Comparison of ENCODE assay signal across 12 mouse cellular contexts in the genomic region with DNA sequence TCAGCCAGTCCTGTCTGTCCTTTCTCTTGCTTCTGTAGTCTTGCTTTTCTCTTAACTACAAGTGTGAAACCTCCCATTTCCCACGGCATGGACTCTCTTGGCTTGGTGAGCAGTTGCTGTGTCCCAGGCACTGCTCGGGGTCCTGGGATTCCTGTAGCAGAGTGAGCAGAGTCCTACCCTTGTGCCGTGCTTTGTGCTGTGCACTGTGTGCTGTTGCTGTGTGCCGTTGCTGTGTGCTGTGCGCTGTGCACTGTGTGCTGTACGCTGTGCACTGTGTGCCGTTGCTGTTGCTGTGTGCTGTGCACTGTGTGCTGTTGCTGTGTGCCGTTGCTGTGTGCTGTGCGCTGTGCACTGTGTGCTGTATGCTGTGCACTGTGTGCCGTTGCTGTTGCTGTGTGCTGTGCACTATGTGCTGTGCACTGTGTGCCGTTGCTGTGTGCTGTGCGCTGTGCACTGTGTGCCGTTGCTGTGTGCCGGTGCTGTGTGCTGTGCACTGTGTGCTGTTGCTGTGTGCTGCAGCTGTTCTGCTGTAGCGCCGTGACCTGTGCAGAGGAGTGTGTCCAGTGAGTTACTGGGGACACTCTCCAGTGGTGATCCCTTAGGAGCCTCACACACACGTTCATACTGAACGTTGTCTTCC. TPM values are rescaled to one million over a fixed set of nuclear protein-coding genes. Genes with fewer than 3 reads are reported as not detected.
A peak's percentile ranks its signal among the peaks of the same experiment; 100 is the strongest.
DNase-seq lines count a peak whose midpoint lies in the region; ATAC-seq and TF ChIP-seq lines count a peak whose summit lies in the region.
"Had no signal": no experiment of that assay in that cellular context is flagged by ENCODE, and none has a peak within 500 bp of the region (broad histone marks: within the 10 kb centered on the region; RNA-seq: fewer than 3 reads in every experiment).

No protein-coding gene starts in this region.

- H3K9me3 ChIP-seq in kidney, embryonic 16.5 days (ENCODE audit: low read length) = no peaks in the 10 kb centered on the region
- H3K9me3 ChIP-seq in neural tube, embryonic 13.5 days = no peaks in the 10 kb centered on the region
- no peaks in the 10 kb centered on the region for H3K9me3 ChIP-seq in neural tube, embryonic 15.5 days (replicated peaks)
- H3K9me3 ChIP-seq: midbrain, embryonic 10.5 days; neural tube, embryonic 12.5 days had no signal

- H3K9ac ChIP-seq in kidney, embryonic 16.5 days (replicated peaks; ENCODE audit: low read length) = no peak overlapping the region
- no peak overlapping the region for H3K9ac ChIP-seq in neural tube, embryonic 13.5 days
- H3K9ac ChIP-seq in neural tube, embryonic 15.5 days (replicated peaks) = no peak overlapping the region
- H3K9ac ChIP-seq: neural tube, embryonic 12.5 days had no signal

- H3K27ac ChIP-seq in gastrocnemius, adult 2 months = peak overlapping the region; percentile 2; the same call in 1 of the 2 replicates
- H3K27ac ChIP-seq in kidney, embryonic 16.5 days (ENCODE audit: low read length) = no peak overlapping the region
- no peak overlapping the region for H3K27ac ChIP-seq in neural tube, embryonic 13.5 days (replicated peaks)
- no peak overlapping the region for H3K27ac ChIP-seq in neural tube, embryonic 15.5 days (replicated peaks)
- H3K27ac ChIP-seq: midbrain, embryonic 10.5 days; neural tube, embryonic 12.5 days had no signal

- peaks cover 54% of the 10 kb centered on the region for H3K36me3 ChIP-seq in kidney, embryonic 16.5 days (ENCODE audit: insufficient read depth, low read length)
- H3K36me3 ChIP-seq in neural tube, embryonic 13.5 days = peaks cover 97% of the 10 kb centered on the region
- H3K36me3 ChIP-seq in neural tube, embryonic 15.5 days = peaks cover 89% of the 10 kb centered on the region

- WGBS in kidney, embryonic 16.5 days = 89% methylated on average over 18 of the region's 18 CpGs
- 96% methylated on average over 18 of the region's 18 CpGs for WGBS in neural tube, embryonic 13.5 days
- 94% methylated on average over 18 of the region's 18 CpGs for whole genome bisulfite sequencing in neural tube, embryonic 15.5 days

- H3K4me3 ChIP-seq in gastrocnemius, adult 2 months = no peak overlapping the region
- H3K4me3 ChIP-seq in kidney, embryonic 16.5 days (ENCODE audit: low read length) = no peak overlapping the region
- no peak overlapping the region for H3K4me3 ChIP-seq in neural tube, embryonic 13.5 days
- no peak overlapping the region for H3K4me3 ChIP-seq in neural tube, embryonic 15.5 days (replicated peaks)
- H3K4me3 ChIP-seq: midbrain, embryonic 10.5 days; neural tube, embryonic 12.5 days had no signal

- no peak for DNase-seq in gastrocnemius, adult 2 months
- DNase-seq in gastrocnemius, postnatal 14 days = no peak
- no peak for DNase-seq in kidney, postnatal 36 days
- DNase-seq in right cerebral cortex, postnatal 14 days = no peak
- DNase-seq: cerebellum, adult 8-10 months; kidney, postnatal 14 days had no signal

- no peak overlapping the region for H3K4me2 ChIP-seq in kidney, embryonic 16.5 days (replicated peaks; ENCODE audit: low read depth, low read length)
- H3K4me2 ChIP-seq in neural tube, embryonic 13.5 days = no peak overlapping the region
- H3K4me2 ChIP-seq in neural tube, embryonic 15.5 days = no peak overlapping the region
- H3K4me2 ChIP-seq: neural tube, embryonic 12.5 days had no signal

- intact Hi-C loops in gastrocnemius, adult 2 months (cut with DNase I) = loop anchor here (10.0 kb wide), 1 partner anchor 252 kb away; no protein-coding TSS in a partner anchor
- intact Hi-C loops in gastrocnemius, postnatal 14 days (cut with DNase I; ENCODE audit: low total_unique reads) = no loop called here

- H3K27me3 ChIP-seq in kidney, embryonic 16.5 days (ENCODE audit: insufficient read depth, low read length) = no peaks in the 10 kb centered on the region
- no peaks in the 10 kb centered on the region for H3K27me3 ChIP-seq in neural tube, embryonic 13.5 days
- no peaks in the 10 kb centered on the region for H3K27me3 ChIP-seq in neural tube, embryonic 15.5 days (replicated peaks)
- H3K27me3 ChIP-seq: neural tube, embryonic 12.5 days had no signal

- H3K4me1 ChIP-seq in kidney, embryonic 16.5 days (ENCODE audit: insufficient read depth, low read length) = no peaks in the 10 kb centered on the region
- no peaks in the 10 kb centered on the region for H3K4me1 ChIP-seq in neural tube, embryonic 13.5 days (replicated peaks)
- H3K4me1 ChIP-seq in neural tube, embryonic 15.5 days = no peaks in the 10 kb centered on the region
- H3K4me1 ChIP-seq: midbrain, embryonic 10.5 days; neural tube, embryonic 12.5 days had no signal

- ATAC-seq in kidney, embryonic 16.5 days (ENCODE audit: low FRiP score, low TSS enrichment) = peak; percentile 70
- ATAC-seq in neural tube, embryonic 13.5 days (ENCODE audit: low read depth) = peak; percentile 27; the same call in 1 of the 2 replicates
- ATAC-seq in neural tube, embryonic 15.5 days (ENCODE audit: low FRiP score) = no peak
- ATAC-seq in neutrophil, adult 5-6 weeks (ENCODE audit: extremely low read depth, insufficient number of reproducible peaks, low FRiP score, poor library complexity, severe bottlenecking) = 0 out of 2 replicates have a peak, but pooled peaks have one; percentile 9

- no peak for TF ChIP-seq CTCF in gastrocnemius, adult 2 months (IDR thresholded peaks at IDR 0.05)

RNA-seq across cellular contexts. Expression of a gene that starts 38.0 kb away (rescaled TPM):
- 1 to 10 TPM; 1.8 to 3.9 TPM for total RNA-seq in gastrocnemius, adult 2 months (2021)
- 1 to 10 TPM; 1.9 to 4.7 TPM for total RNA-seq in gastrocnemius, postnatal 14 days (2021)
- 67.4 and 69.2 TPM in 2 replicates for polyA plus RNA-seq in kidney, embryonic 16.5 days (2015; fragmentation: Nextera tagmentation; extraction: Ambion mirVana)
- 115 and 127 TPM in 2 replicates for polyA plus RNA-seq in neural tube, embryonic 13.5 days (2015; fragmentation: Nextera tagmentation; extraction: Ambion mirVana)
- 126 and 143 TPM in 2 replicates for polyA plus RNA-seq in neural tube, embryonic 15.5 days (2015; fragmentation: Nextera tagmentation; extraction: Ambion mirVana)
- total RNA-seq in neutrophil, adult 5-6 weeks (2017) = 12.3 and 14.3 TPM in 2 replicates
